Mouse (Mus musculus): ENCODE results near the gene Vmn2r66. TPM values are rescaled to one million over a fixed set of nuclear protein-coding genes. Genes with fewer than 3 reads are reported as not detected.

Gene Vmn2r66
- total RNA-seq (2022), result not detected

- DNase-seq (ENCODE audit: low spot score in 2 of 2), result no peak
Observed at GRCm38 (mm10) chr7:85012168-85012567, at the start of gene Vmn2r66. Gene Vmn2r66, minus strand, starts transcription at chr7:85012268.

GRCm38 (mm10) chr7:84996694-84997093 is 15.4 kb downstream of the Vmn2r66 start:
- DNase-seq (ENCODE audit: low spot score in 2 of 2), result no peak

- no peak for DNase-seq (ENCODE audit: low spot score in 2 of 2)
Observed at GRCm38 (mm10) chr7:84964015-84964414, 48.1 kb downstream of the Vmn2r66 start, which contains the start of gene Vmn2r65. Gene Vmn2r65, minus strand, starts transcription at chr7:84964115.

Other genes with a start within 250 kb of the Vmn2r66 start
- gene Olfr291, start 158.7 kb downstream of the Vmn2r66 start, total RNA-seq (2022), result not detected
- not detected for gene Vmn2r65, start 48.2 kb downstream of the Vmn2r66 start, total RNA-seq (2022)
- gene Vmn2r67, start 143.7 kb upstream of the Vmn2r66 start, total RNA-seq (2022), result not detected
- not detected for gene Vmn2r68, start 225.5 kb upstream of the Vmn2r66 start, total RNA-seq (2022)